Mouse (Mus musculus): ENCODE data around the gene Ttll9. TPM values are rescaled to one million over a fixed set of nuclear protein-coding genes. Genes with fewer than 3 reads are reported as not detected.

The Ttll9 gene
- polyA plus RNA-seq, 2 experiments = 0.14 to 0.47 TPM

- DNase-seq (ENCODE audit: low spot score) (no peak), ATAC-seq (ENCODE audit: low FRiP score, low read depth) (no peak)
- Histone ChIP-seq H3K4me2 (replicated peaks; ENCODE audit: low read depth, low read length, severe bottlenecking) (peak overlapping the region; percentile 99), H3K4me3 (replicated peaks; ENCODE audit: low read length) (peak overlapping the region; percentile 47), H3K9ac (ENCODE audit: low read depth, low read length, severe bottlenecking) (peak overlapping the region; percentile 69), H3K27me3 (ENCODE audit: control insufficient read depth, insufficient read depth, low read length) (peaks cover 20% of the 10 kb centered on the region), H3K27ac (replicated peaks; ENCODE audit: low read depth, low read length) (no peak overlapping the region), H3K9me3 (ENCODE audit: control insufficient read depth, low read length) (no peaks in the 10 kb centered on the region), H3K4me1 (ENCODE audit: control insufficient read depth, insufficient read depth, low read length) (no peaks in the 10 kb centered on the region), H3K36me3 (ENCODE audit: control insufficient read depth, insufficient read depth, low read length) (no peaks in the 10 kb centered on the region)
- TF ChIP-seq POLR2A (IDR thresholded peaks at IDR 0.05; ENCODE audit: borderline replicate concordance, extremely low read depth, insufficient read depth, insufficient read length) = no peak
- WGBS = 25% methylated on average over 13 of the region's 13 CpGs
Measured at GRCm38 (mm10) chr2:152951850-152952720, 10.2 kb upstream of the Ttll9 start.

DNA sequence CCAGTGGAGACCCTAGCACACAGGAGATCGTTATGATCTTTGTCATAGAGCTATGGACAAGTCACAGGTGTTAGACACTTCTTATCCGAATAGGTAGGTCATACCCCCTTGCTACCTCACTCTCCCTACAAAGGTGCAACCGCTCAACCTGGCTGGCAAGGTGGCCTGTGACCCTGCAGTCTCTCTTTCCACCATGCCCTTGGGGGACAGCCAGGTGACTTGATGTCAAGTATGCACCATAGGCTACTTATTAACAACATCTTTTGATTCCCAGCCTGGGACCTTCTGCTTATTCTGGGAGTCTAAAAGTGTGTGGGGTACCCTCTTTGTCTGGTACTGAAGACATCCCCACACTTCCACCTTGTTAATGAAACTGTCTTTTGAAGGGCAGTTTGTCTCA, 4.2 kb upstream of the Ttll9 start:
- Histone ChIP-seq H3K9ac (ENCODE audit: low read depth, low read length, severe bottlenecking) (no peak overlapping the region), H3K4me2 (replicated peaks; ENCODE audit: low read depth, low read length, severe bottlenecking) (no peak overlapping the region), H3K9me3 (ENCODE audit: control insufficient read depth, low read length) (no peaks in the 10 kb centered on the region), H3K27ac (replicated peaks; ENCODE audit: low read depth, low read length) (no peak overlapping the region), H3K27me3 (ENCODE audit: control insufficient read depth, insufficient read depth, low read length) (no peaks in the 10 kb centered on the region), H3K36me3 (ENCODE audit: control insufficient read depth, insufficient read depth, low read length) (no peaks in the 10 kb centered on the region), H3K4me3 (replicated peaks; ENCODE audit: low read length) (no peak overlapping the region), H3K4me1 (ENCODE audit: control insufficient read depth, insufficient read depth, low read length) (no peaks in the 10 kb centered on the region)
- DNase-seq (ENCODE audit: low spot score) (no peak), ATAC-seq (ENCODE audit: low FRiP score, low read depth) (no peak)
- no peak for TF ChIP-seq POLR2A (IDR thresholded peaks at IDR 0.05; ENCODE audit: borderline replicate concordance, extremely low read depth, insufficient read depth, insufficient read length)
- WGBS = 63% methylated on average over 3 of the region's 3 CpGs

- Histone ChIP-seq H3K9ac (ENCODE audit: low read depth, low read length, severe bottlenecking) (no peak overlapping the region), H3K9me3 (ENCODE audit: control insufficient read depth, low read length) (no peaks in the 10 kb centered on the region), H3K27me3 (ENCODE audit: control insufficient read depth, insufficient read depth, low read length) (no peaks in the 10 kb centered on the region), H3K4me3 (replicated peaks; ENCODE audit: low read length) (no peak overlapping the region), H3K4me1 (ENCODE audit: control insufficient read depth, insufficient read depth, low read length) (no peaks in the 10 kb centered on the region), H3K27ac (replicated peaks; ENCODE audit: low read depth, low read length) (no peak overlapping the region), H3K4me2 (replicated peaks; ENCODE audit: low read depth, low read length, severe bottlenecking) (no peak overlapping the region), H3K36me3 (ENCODE audit: control insufficient read depth, insufficient read depth, low read length) (no peaks in the 10 kb centered on the region)
- TF ChIP-seq POLR2A (IDR thresholded peaks at IDR 0.05; ENCODE audit: borderline replicate concordance, extremely low read depth, insufficient read depth, insufficient read length) = no peak
- DNase-seq (ENCODE audit: low spot score) = no peak
- ATAC-seq (ENCODE audit: low FRiP score, low read depth) = no peak
- WGBS = 58% methylated on average over 4 of the region's 4 CpGs
Measured at GRCm38 (mm10) chr2:152965555-152965954, 3.3 kb downstream of the Ttll9 start.

DNA sequence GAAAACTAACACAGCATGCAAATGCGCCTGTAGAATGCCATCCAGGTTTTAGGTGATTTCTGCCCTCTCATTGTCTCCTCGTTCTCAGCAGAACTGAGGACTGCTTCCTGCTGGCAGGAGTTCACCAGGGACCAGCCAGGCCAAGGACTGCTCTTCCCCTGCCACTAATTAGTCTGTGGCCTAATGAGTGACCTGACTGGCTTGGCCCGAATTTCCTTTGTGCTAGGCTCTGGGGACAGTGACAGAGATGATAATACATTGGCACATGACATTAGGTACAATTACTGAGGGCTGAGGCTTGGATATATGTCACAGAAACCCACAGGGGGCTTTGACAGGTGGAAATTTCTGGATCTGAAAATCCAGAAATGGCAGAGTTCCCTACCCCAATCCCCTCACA, 14.7 kb downstream of the Ttll9 start:
- Histone ChIP-seq H3K27ac (replicated peaks; ENCODE audit: low read depth, low read length) (no peak overlapping the region), H3K9me3 (ENCODE audit: control insufficient read depth, low read length) (no peaks in the 10 kb centered on the region), H3K4me2 (replicated peaks; ENCODE audit: low read depth, low read length, severe bottlenecking) (no peak overlapping the region), H3K27me3 (ENCODE audit: control insufficient read depth, insufficient read depth, low read length) (no peaks in the 10 kb centered on the region), H3K4me1 (ENCODE audit: control insufficient read depth, insufficient read depth, low read length) (no peaks in the 10 kb centered on the region), H3K4me3 (replicated peaks; ENCODE audit: low read length) (no peak overlapping the region), H3K9ac (ENCODE audit: low read depth, low read length, severe bottlenecking) (no peak overlapping the region), H3K36me3 (ENCODE audit: control insufficient read depth, insufficient read depth, low read length) (no peaks in the 10 kb centered on the region)
- 59% methylated on average over 3 of the region's 3 CpGs for WGBS
- ATAC-seq (ENCODE audit: low FRiP score, low read depth) = no peak
- no peak for TF ChIP-seq POLR2A (IDR thresholded peaks at IDR 0.05; ENCODE audit: borderline replicate concordance, extremely low read depth, insufficient read depth, insufficient read length)
- no peak for DNase-seq (ENCODE audit: low spot score)

DNA sequence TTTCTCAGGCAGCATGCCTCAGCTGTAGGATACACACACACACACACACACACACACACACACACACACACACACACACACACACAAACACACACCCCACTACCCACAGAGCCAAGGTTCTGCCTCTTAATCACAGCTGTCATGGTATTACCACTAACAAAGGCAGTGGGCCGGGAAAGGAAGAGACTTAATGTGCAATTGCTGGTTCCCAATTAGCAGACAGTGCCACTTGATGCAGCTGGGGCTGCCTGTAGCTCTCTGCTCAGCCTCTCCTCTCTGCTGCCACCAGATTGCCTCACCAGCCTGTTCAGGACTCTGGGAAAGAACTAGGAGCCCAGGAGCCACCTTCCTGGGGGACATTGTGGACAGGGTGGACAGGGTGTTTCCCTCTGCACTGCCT, 23.3 kb downstream of the Ttll9 start:
- Histone ChIP-seq H3K27ac (replicated peaks; ENCODE audit: low read depth, low read length) (no peak overlapping the region), H3K4me1 (ENCODE audit: control insufficient read depth, insufficient read depth, low read length) (no peaks in the 10 kb centered on the region), H3K4me2 (replicated peaks; ENCODE audit: low read depth, low read length, severe bottlenecking) (no peak overlapping the region), H3K27me3 (ENCODE audit: control insufficient read depth, insufficient read depth, low read length) (no peaks in the 10 kb centered on the region), H3K9ac (ENCODE audit: low read depth, low read length, severe bottlenecking) (no peak overlapping the region), H3K4me3 (replicated peaks; ENCODE audit: low read length) (no peak overlapping the region), H3K9me3 (ENCODE audit: control insufficient read depth, low read length) (no peaks in the 10 kb centered on the region), H3K36me3 (ENCODE audit: control insufficient read depth, insufficient read depth, low read length) (no peaks in the 10 kb centered on the region)
- TF ChIP-seq POLR2A (IDR thresholded peaks at IDR 0.05; ENCODE audit: borderline replicate concordance, extremely low read depth, insufficient read depth, insufficient read length) = no peak
- no peak for DNase-seq (ENCODE audit: low spot score)
- ATAC-seq (ENCODE audit: low FRiP score, low read depth) = no peak
- WGBS = 13% methylated on average over 1 of the region's 1 CpGs
